Mouse (Mus musculus) small intestine, adult 2 months (tissue): ENCODE data around the gene Ggps1. TPM values are rescaled to one million over a fixed set of nuclear protein-coding genes. Genes with fewer than 3 reads are reported as not detected.

ENCODE experiments used
- H3K27ac ChIP-seq: fragments of 200-500 bp; 2 replicates; pipeline ENCODE4 v1.5.1; 2012; ENCODE audit warnings: low read depth, low read length, control low read depth, inconsistent platforms; ENCODE audit not compliant: insufficient read depth
- H3K27me3 ChIP-seq: fragments of 200-500 bp; 2 replicates; pipeline ENCODE4 v1.6.1; 2012; ENCODE audit warnings: mild to moderate bottlenecking, moderate library complexity, low read length, inconsistent platforms; ENCODE audit not compliant: control insufficient read depth, insufficient read depth
- H3K36me3 ChIP-seq: fragments of 200-500 bp; 2 replicates; pipeline ENCODE4 v1.6.1; 2012; ENCODE audit warnings: mild to moderate bottlenecking, low read length, control low read depth, inconsistent platforms; ENCODE audit not compliant: control insufficient read depth, insufficient read depth
- H3K4me1 ChIP-seq: fragments of 200-500 bp; 2 replicates; pipeline ENCODE4 v1.6.1; 2012; ENCODE audit warnings: low read length, inconsistent platforms, mixed read lengths; ENCODE audit not compliant: control insufficient read depth, insufficient read depth, insufficient read length
- H3K4me3 ChIP-seq: fragments of 200-500 bp; 2 replicates; pipeline ENCODE4 v1.5.1; 2012; ENCODE audit warnings: low read depth, mild to moderate bottlenecking, control low read depth, inconsistent platforms, low read length, moderate library complexity
- CTCF ChIP-seq: fragments of 200-500 bp; IDR thresholded peaks from 2 replicates; pipeline ENCODE4 v1.5.1; 2012; ENCODE audit warnings: low read depth, mild to moderate bottlenecking, control low read depth, inconsistent platforms, low read length, moderate library complexity, mixed read lengths; ENCODE audit not compliant: insufficient replicate concordance, insufficient read length; ENCODE audit errors: extremely low read depth
- POLR2A ChIP-seq: fragments of 200-500 bp; IDR thresholded peaks from 2 replicates; pipeline ENCODE4 v1.6.1; 2012; ENCODE audit warnings: low read depth, mild to moderate bottlenecking, control low read depth, inconsistent platforms, low read length, moderate library complexity
- WGBS: fragments of 180-500 bp; shearing (Covaris S2); methylation state at CpG from one replicate; pipeline ENCODE4 v1.1.7; 2018; 5-methylcytosine and 5-hydroxymethylcytosine counted together
- polyA plus RNA-seq: library from polyadenylated mRNA; depleted of rRNA; stranded (reverse); fragments of >200 nt; gene quantifications from 2 replicates; pipeline ENCODE4 v1.2.3, GENCODE M21; 2012; rRNA removed

Ggps1 gene
- polyA plus RNA-seq, 1 experiment: 2.4 TPM

DNA sequence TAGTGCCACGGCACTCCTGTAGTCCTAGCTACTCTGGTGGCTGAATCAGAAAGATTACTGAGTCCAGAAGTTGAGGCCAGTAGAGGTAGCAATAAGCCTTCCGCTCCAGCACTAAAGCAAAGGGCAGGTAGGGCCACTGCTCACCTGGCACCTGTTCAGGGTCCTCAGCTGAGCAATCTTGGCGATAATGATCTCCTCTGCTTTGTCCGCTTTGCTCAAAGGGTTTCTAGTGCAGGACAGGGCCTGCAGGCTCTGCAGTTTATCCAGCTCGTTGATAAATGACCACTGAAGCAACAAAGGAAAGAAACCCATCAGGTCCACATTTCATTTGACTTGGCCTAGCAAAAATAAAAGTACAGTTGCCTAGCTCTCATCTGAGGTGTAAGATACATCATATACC is 58.3 kb downstream of the Ggps1 start:
- Histone ChIP-seq H3K4me1 (peaks cover 4% of the 10 kb centered on the region; the same call in 1 of the 2 replicates), H3K27me3 (no peaks in the 10 kb centered on the region), H3K4me3 (no peak overlapping the region), H3K27ac (no peak overlapping the region), H3K36me3 (peaks cover 48% of the 10 kb centered on the region)
- WGBS: 78% methylated on average over 5 of the region's 5 CpGs
- no peak for TF ChIP-seq CTCF

DNA sequence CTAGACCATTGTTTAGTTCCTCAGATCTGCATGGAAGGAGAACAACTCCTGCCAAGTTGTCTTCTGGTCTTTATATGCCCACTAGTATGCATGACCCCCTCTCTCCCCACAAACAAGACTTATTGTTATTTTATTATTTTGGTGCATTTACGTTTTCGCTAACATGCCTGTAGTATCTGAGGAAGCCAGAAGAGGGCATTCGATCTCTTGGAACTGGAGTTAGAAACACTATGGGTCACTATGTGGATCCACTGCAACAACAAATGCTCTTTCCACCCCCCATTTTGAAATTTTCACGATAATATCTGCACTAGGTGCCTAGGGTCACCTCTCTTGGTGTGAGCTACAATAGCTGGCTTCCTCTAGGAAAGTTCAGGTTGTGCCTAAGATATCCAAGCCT is 59.2 kb downstream of the Ggps1 start:
- TF ChIP-seq POLR2A (no peak), CTCF (no peak)
- WGBS: 73% methylated on average over 4 of the region's 4 CpGs
- Histone ChIP-seq H3K36me3 (peaks cover 51% of the 10 kb centered on the region), H3K4me3 (no peak overlapping the region), H3K27ac (no peak overlapping the region), H3K4me1 (no peaks in the 10 kb centered on the region), H3K27me3 (no peaks in the 10 kb centered on the region)

DNA sequence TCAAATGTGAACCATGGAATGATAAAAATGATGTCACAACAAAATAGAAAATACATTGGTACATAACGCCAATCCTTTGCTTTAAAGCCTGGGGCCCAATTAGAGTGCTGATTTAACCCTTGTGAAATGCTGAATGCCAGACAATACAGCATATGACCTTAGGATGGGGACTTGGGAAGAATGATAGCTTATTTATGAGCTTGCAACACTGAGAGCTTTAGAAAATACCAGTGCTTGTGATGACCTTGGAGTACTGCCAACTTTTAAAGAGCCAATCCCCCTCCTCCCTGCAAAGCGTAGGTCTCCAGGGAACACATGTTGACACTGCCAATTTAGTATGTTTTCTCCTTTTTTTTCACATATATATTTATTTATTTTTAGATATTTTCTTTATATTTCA is 60.6 kb downstream of the Ggps1 start:
- Histone ChIP-seq H3K4me1 (no peaks in the 10 kb centered on the region), H3K36me3 (peaks cover 57% of the 10 kb centered on the region), H3K27me3 (no peaks in the 10 kb centered on the region), H3K27ac (no peak overlapping the region), H3K4me3 (no peak overlapping the region)
- TF ChIP-seq POLR2A (no peak), CTCF (no peak)
- WGBS: 84% methylated on average over 2 of the region's 2 CpGs

Other genes starting within 250 kb of the Ggps1 start
- gene B3galnt2, start 109.0 kb downstream of the Ggps1 start, polyA plus RNA-seq: 30.8 and 47.9 TPM in 2 replicates
- 1.9 and 5.2 TPM in 2 replicates for gene Tbce, start 23.9 kb downstream of the Ggps1 start, polyA plus RNA-seq
- gene Arid4b, start 256 bp downstream of the Ggps1 start, polyA plus RNA-seq: 1.7 and 2.9 TPM in 2 replicates